Mouse (Mus musculus): Measurements from ENCODE around the gene Eif1b. TPM values are rescaled to one million over a fixed set of nuclear protein-coding genes. Genes with fewer than 3 reads are reported as not detected.

Gene Eif1b
- 46.4 and 52.9 TPM in 2 replicates for polyA plus RNA-seq (2012; rRNA removed; ENCODE audit: low replicate concordance)

DNA sequence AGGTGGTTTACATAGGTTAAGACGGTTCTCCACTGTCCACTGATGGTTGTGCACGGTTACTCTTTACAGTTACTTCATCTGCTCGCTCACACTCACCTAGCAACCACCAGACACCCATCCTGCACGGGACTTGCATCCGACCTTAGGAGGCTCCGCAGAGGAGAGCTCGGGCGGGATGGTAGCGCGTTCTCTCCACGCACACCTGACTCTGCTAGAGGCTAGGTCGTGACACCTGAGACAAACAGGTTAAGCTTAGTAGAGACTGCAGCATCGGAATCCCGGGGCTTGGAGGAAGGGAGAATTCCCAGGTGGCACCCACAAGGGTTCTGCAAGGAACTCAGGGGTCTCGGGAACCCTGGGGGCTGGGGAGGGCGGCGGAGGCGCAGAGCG lies at the start of gene Eif1b:
Gene Eif1b (plus strand): TSS at position 223 of the 390 bp plus-strand sequence.

DNA sequence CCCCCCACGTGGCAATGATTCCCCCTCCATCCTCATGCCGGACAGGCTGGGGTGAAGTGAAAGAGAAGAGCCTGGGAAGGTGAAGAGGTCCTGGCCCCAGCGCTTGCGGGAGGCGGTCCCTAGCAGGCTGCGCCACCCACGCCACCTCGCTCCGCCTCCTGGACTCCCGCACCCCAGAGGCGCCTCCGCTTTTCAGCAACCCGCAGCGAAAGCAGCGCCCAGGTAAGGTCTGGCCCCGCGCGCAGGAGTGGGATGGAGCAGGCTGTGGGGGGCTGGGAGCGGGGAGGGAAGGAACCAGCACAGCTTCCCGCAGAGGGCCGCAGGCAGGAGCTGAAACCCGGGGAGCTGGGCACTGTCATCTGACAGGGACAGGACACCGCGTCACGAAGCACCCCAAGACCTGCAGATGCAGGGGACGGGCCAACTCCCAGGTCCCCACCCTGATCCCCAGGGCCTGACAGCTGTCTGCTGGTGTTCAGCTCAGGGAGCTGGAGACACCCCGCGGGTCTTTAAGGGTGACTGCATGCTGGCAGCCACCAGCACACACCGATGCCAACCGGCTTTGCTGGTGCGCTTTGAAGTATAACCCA lies 47.7 kb downstream of the Eif1b start, which contains the start of gene Entpd3:
Gene Entpd3 (plus strand): TSS at position 157 of the 590 bp plus-strand sequence.

Other genes with a start within 250 kb of the Eif1b start
- 1.2 and 2.5 TPM in 2 replicates for gene Myrip, start 190.7 kb upstream of the Eif1b start, polyA plus RNA-seq (2012; rRNA removed; ENCODE audit: low replicate concordance)
- gene Entpd3, start 47.6 kb downstream of the Eif1b start, polyA plus RNA-seq (2012; rRNA removed; ENCODE audit: low replicate concordance), result 1.2 and 3.7 TPM in 2 replicates
- gene Rpl14, start 79.2 kb downstream of the Eif1b start, polyA plus RNA-seq (2012; rRNA removed; ENCODE audit: low replicate concordance), result 93.8 and 301 TPM in 2 replicates

Measured in duodenum, adult 2 months (tissue).